Mouse (Mus musculus) right cerebral cortex, postnatal 25 days (tissue): ENCODE data around the gene 4931406P16Rik.
"Not testable (repeated sequence)": the region's sequence is repeated elsewhere in the genome, so short reads cannot be mapped to it uniquely, and the experiment has no call there.

ENCODE experiments used
- DNase-seq: peaks from one replicate; pipeline ENCODE4 v3.0.0; 2022

4931406P16Rik gene

GRCm38 (mm10) chr7:34313443-34313875 lies at the start of gene 4931406P16Rik:
Gene 4931406P16Rik, minus strand, starts transcription at chr7:34313551.
- peak; percentile 90 for DNase-seq

GRCm38 (mm10) chr7:34355629-34356028 lies 42.3 kb upstream of the 4931406P16Rik start:
- no peak for DNase-seq

DNA sequence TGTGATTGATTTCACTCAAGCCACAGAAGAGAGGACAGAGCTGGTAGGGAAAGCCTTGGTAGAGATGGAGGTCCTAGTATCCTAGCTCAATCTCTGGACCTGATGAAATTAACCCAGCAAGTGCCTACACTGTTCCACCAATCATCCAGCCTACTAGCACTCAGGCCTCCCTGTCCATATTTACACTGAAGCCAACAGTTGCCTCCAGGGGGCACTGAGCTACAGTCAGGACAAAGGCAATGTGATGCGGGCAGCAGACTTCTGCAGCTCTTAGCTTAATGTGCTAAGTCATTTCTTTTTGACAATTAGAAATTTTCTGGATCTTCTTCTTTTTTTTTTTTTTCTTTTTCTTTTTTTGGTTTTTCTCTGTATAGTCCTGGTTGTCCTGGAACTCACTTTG lies 38.6 kb upstream of the 4931406P16Rik start:
- no peak for DNase-seq

GRCm38 (mm10) chr7:34350166-34350565 lies 36.8 kb upstream of the 4931406P16Rik start:
- no peak for DNase-seq

- no peak for DNase-seq
Measured at GRCm38 (mm10) chr7:34348011-34348410, 34.7 kb upstream of the 4931406P16Rik start.

DNA sequence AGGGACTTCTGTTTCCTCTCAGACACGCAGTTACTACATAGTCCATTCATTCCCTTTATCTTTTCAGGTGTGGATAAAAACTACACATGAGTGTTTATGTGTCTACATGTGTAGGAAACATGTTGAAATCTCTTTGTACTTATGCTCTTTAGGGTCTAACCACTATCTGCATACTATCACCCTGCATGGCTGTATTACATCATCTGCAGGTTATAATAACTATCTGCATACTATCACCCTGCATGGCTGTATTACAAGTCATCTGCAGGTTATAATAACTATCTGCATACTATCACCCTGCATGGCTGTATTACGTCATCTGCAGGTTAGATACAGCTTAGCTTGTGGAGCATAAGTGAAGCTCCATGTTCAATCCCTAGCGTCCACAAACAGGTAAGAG lies 33.7 kb upstream of the 4931406P16Rik start:
- no peak for DNase-seq

DNA sequence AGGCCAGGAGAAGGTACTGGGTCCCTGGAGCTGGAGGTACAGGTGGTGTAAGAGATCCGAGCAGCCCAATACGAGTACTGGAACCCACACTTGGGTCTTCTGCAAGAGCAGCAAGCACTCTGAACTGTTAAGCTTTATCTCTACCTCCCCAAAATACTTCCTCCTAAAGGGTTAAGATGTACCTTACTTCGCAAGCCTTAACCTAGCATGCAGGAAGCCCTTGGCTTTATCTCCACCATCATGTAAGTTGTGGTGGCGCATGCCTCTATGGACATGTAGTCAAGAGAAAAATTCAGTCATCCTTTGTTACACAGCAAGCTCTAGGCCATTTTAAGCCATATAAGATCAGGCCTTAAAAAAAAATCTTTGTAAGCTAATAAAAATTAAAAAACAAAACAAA lies 33.2 kb upstream of the 4931406P16Rik start:
- DNase-seq, result no peak

GRCm38 (mm10) chr7:34342040-34342793 lies 28.9 kb upstream of the 4931406P16Rik start:
- peak; percentile 26 for DNase-seq

DNA sequence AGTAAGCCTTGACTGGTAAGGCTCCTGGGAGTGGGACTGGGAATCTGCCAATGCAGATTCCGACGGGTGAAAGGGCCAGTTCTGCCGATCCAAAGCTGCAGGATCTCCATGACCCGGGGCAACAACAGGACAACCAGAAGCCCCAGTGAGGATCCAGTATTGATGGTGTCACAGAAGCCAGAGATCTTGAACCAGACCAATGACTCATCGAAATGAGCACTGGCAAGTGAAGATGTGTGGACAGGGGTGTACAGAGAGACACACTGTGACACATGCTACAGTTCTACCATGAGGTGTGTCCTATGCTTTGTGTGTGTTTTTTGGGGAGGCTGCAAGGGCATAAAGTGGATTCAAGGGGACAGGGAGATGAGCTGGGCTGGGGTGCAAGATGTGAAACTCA lies 27.5 kb upstream of the 4931406P16Rik start:
- DNase-seq, result no peak

DNA sequence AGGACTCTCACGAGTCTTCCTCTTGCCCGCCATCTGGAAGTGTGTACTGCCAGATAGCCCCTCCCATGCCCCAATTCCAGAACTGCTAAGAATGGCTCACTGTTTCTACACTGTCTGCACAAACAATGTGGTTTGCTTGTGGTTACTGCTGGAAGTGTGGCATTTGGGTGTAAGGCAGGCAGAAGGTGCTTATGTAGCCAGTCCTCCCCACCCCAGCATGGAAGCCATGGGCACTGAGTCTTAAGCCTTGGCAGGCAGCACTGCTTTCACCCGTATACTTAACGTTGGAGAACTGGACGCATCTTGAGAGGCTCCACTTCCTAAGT lies 25.8 kb upstream of the 4931406P16Rik start:
- DNase-seq, result no peak

GRCm38 (mm10) chr7:34338445-34339163 lies 25.3 kb upstream of the 4931406P16Rik start:
- DNase-seq, result no peak

DNA sequence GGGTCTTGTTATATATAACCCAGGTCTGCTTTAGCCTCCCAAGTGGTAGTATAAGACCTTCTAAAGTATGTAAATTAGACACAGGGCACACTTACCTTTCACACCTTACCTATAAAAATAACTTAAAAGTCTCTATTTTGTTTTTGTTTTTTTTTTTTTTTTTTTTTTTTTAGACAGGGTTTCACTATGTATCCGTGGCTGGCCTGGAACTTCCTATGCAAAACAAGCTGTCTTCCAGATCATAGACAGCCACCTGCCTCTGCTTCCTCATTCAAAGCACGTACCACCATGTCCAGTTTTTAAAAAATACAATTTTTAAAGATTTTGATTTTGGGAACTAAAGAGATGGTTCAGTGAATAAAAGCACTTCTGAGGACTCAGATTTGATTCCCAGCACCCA lies 23.9 kb upstream of the 4931406P16Rik start:
- no peak for DNase-seq

DNA sequence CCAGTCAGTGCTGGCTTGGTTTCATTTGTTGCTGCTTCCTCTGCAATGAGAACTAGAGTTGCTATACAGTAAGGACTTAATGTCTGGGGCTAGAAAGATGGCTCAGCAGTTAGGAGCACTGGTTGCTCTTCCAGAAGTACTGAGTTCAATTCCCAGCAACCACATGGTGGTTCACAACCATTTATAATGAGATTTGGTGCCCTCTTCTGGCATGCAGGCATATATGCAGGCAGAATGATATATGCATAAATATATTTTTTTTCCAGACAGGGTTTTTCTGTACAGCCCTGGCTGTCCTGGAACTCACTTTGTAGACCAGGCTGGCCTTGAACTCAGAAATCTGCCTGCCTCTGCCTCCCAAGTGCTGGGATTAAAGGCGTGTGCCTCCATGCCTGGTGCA lies 23.2 kb upstream of the 4931406P16Rik start:
- not testable (repeated sequence) for DNase-seq

GRCm38 (mm10) chr7:34327493-34327892 lies 14.1 kb upstream of the 4931406P16Rik start:
- no peak for DNase-seq

- DNase-seq, result no peak
Measured at GRCm38 (mm10) chr7:34324857-34325256, 11.5 kb upstream of the 4931406P16Rik start.

- no peak for DNase-seq
Measured at GRCm38 (mm10) chr7:34324005-34324404, 10.7 kb upstream of the 4931406P16Rik start.

DNA sequence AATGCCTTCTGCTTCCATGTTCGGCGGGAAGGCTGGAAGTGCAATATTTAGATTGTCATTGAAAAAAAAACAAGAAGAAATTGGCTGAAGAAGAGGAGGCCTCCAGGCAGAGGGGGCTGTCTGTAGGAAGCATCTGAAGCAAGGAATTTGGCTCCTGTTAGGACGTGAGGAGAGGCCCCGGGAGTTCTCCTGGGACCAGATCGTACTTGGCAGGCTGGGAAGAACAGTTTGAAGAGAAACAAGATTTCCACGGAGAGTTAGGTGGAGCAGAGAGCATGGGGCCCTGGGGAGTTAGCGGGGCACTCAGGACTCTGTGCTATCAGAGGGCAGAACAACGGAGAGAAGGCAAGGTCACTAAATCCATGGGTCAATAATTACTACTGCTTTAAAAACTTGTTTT lies 10.0 kb upstream of the 4931406P16Rik start:
- no peak for DNase-seq

GRCm38 (mm10) chr7:34321958-34322357 lies 8.6 kb upstream of the 4931406P16Rik start:
- no peak for DNase-seq

GRCm38 (mm10) chr7:34321119-34321518 lies 7.8 kb upstream of the 4931406P16Rik start:
- no peak for DNase-seq

- DNase-seq, result no peak
Measured at GRCm38 (mm10) chr7:34319957-34320356, 6.6 kb upstream of the 4931406P16Rik start.

DNA sequence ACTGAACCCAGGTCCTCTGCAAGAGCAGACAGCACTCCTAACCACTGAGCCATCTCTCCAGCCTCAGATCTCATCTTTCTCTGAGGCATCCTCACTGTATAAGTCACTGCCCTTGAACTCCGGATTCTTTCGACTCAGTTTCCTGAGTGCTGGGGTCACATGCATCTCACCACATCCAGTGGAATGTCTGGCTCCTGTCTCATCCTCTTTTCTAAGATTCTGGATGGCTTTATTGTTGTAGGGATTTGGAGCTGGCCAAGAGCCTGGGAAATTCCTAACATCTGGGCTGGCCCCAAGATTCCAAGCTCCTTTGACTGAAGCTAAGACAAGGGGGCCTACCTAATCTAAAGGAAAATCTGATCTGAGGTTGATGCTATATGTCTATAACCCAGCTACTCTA lies 5.8 kb upstream of the 4931406P16Rik start:
- no peak for DNase-seq

DNA sequence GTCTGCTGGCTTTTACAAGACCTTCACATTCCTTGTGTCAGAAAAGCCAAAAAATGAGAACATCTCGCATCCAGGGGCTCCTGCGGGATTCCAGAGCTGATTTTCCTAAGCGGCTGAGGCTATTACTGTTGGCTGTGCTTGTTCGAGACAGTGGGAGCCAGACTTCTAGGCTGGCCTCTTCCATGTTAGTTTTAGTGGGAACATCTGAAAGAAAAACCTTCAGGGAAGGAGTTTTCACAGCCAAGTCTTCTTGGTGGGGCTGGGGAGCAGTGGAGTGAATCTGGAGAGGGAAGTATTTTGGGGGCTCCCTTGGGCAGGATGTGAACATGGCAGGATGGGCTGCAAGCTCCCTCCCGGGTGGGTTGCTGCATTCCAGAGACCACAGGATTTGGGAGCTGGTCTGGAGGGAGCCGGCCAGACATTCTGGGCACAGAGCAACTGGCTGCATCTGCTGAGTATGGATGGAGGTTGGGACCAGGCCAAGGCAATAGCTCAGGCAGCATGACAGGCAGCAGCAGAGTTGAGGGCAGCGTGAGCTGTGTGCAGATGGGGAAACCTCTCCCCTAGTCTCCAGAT lies 4.6 kb upstream of the 4931406P16Rik start:
- DNase-seq, result no peak

DNA sequence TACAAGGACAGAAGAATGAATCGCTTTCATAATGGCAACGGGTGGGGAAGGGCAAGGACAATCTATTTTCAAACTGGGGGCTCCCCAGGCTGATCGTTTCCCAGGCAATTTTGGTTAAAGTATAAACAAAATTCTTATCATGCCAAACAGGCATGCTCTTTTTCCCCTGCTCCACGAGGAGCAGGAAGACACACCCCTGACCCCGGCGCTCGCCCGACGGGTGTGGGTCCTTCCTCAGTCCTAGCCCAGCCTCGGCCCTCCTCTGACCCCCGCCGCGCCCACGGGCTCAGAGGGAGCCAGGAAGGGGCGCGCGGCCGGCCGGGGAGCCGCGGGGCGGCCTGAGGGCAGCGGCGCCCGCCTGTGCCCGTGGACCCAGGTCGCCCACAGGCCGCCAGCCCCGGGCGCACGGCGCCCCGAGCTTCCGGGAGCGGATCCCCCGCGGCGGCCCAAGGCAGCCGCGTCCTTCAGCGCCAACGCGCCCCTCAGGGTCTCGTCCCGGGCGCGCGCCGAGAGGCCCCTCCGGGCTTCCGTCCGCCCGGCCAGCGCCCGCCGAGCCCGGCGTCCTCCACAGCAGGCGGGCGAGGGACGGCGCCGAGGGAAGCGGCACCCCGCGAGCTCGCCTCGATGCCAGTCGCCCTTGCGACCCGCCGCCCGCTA lies 437 bp downstream of the 4931406P16Rik start:
- DNase-seq, result no peak
